Mouse (Mus musculus) lung, adult 2 months (tissue): ENCODE measurements around the gene Iffo2.

Source experiments
- CTCF ChIP-seq: fragments of 200-500 bp; IDR thresholded peaks from 2 replicates; pipeline ENCODE4 v1.5.1; 2011; ENCODE audit warnings: mild to moderate bottlenecking, low read length, control low read depth; ENCODE audit not compliant: insufficient read depth
- POLR2A ChIP-seq: fragments of 200-500 bp; IDR thresholded peaks from 2 replicates; pipeline ENCODE4 v1.6.1; 2011; ENCODE audit warnings: low read depth, mild to moderate bottlenecking, control low read depth, low read length, borderline replicate concordance; ENCODE audit errors: extremely low read depth

DNA sequence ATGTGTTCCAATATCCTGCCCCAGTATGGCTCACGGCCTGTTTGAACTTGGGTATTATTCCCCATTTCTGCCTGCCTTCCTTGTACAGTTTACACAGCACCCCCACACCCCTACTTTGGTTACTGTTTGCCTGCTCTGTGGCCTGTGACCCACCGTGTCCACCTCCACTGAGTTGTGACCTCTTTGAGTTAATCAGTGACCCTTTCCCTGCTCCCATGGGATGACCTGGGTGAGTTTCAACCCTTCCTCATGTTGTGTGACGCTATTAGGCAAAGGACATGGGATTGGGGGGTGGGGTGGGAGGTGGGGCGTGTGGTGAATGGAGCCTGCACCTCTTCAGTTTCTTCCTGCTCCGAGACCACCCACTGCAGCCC, 93.8 kb downstream of the Iffo2 start:
- no peak for TF ChIP-seq CTCF
- TF ChIP-seq POLR2A = no peak
